Mouse (Mus musculus): ENCODE results near the gene Astl. TPM values are rescaled to one million over a fixed set of nuclear protein-coding genes. Genes with fewer than 3 reads are reported as not detected.

Gene Astl
- total and polyA plus RNA-seq, 3 experiments, result not detected

- Histone ChIP-seq H3K36me3 (ENCODE audit: control insufficient read depth in 1 of 2, insufficient read depth in 2 of 2, low read length in 2 of 2) (no peaks in the 10 kb centered on the region), H3K4me1 (ENCODE audit: control insufficient read depth in 1 of 2, insufficient read depth in 2 of 2, low read length in 2 of 2) (no peaks in the 10 kb centered on the region), H3K4me3 (ENCODE audit: control insufficient read depth in 1 of 2, insufficient read depth in 1 of 2, low read depth in 2 of 2, low read length in 2 of 2) (no peak overlapping the region), H3K27me3 (ENCODE audit: control insufficient read depth in 1 of 2, insufficient read depth in 2 of 2, low read length in 2 of 2) (peaks cover 0 to 2% of the 10 kb centered on the region in 2 experiments; a peak in 1 of 4 replicates), H3K27ac (ENCODE audit: control insufficient read depth, low read depth, low read length) (no peak overlapping the region), H3K9ac (ENCODE audit: control insufficient read depth, low read depth, low read length, poor library complexity, severe bottlenecking) (no peak overlapping the region), H3K9me3 (replicated peaks; ENCODE audit: insufficient read depth, low read length) (no peaks in the 10 kb centered on the region), H3K79me2 (ENCODE audit: control insufficient read depth, insufficient read depth, low read length, poor library complexity) (no peaks in the 10 kb centered on the region)
- no peak for TF ChIP-seq ETS1 (IDR thresholded peaks at IDR 0.05; ENCODE audit: low read depth, low read length)
- no peak for TF ChIP-seq MXI1 (IDR thresholded peaks at IDR 0.05; ENCODE audit: low read depth, low read length)
- no peak for TF ChIP-seq MAFK (IDR thresholded peaks at IDR 0.05; ENCODE audit: borderline replicate concordance, low read depth, low read length)
- no peak for TF ChIP-seq JUND (IDR thresholded peaks at IDR 0.05; ENCODE audit: low read depth, low read length)
- TF ChIP-seq MAZ (IDR thresholded peaks at IDR 0.05; ENCODE audit: low read depth, low read length), result no peak
- no peak for TF ChIP-seq ZNF384 (IDR thresholded peaks at IDR 0.05; ENCODE audit: low read depth, low read length)
- TF ChIP-seq EP300 (IDR thresholded peaks at IDR 0.05; ENCODE audit: low read depth in 1 of 2, low read length in 2 of 2), result no peak
- no peak for TF ChIP-seq SMC3 (IDR thresholded peaks at IDR 0.05; ENCODE audit: low read depth, low read length)
- no peak for TF ChIP-seq ZC3H11A (IDR thresholded peaks at IDR 0.05; ENCODE audit: low read depth, low read length)
- no peak for TF ChIP-seq POLR2A (IDR thresholded peaks at IDR 0.05; ENCODE audit: control insufficient read depth in 1 of 2, insufficient read depth in 1 of 2, low read depth in 1 of 2, low read length in 2 of 2, poor library complexity in 1 of 2)
- TF ChIP-seq USF1 (IDR thresholded peaks at IDR 0.05; ENCODE audit: low read depth, low read length), result no peak
- no peak for TF ChIP-seq GATA1 (IDR thresholded peaks at IDR 0.05; ENCODE audit: low read depth, low read length)
- no peak for TF ChIP-seq TCF12 (IDR thresholded peaks at IDR 0.05; ENCODE audit: low read depth, low read length)
- no peak for TF ChIP-seq UBTF (IDR thresholded peaks at IDR 0.05; ENCODE audit: borderline replicate concordance, insufficient read depth, low read depth, low read length)
- no peak for TF ChIP-seq POLR2AphosphoS5 (IDR thresholded peaks at IDR 0.05; ENCODE audit: borderline replicate concordance, low read depth, low read length)
- TF ChIP-seq POLR2AphosphoS2 (IDR thresholded peaks at IDR 0.05; ENCODE audit: low read length), result no peak
- no peak for TF ChIP-seq MYB (IDR thresholded peaks at IDR 0.05; ENCODE audit: low read depth, low read length)
- TF ChIP-seq CTCF (IDR thresholded peaks at IDR 0.05 in 2 of 3, conservative IDR thresholded peaks at IDR 0.05 in 1 of 3; ENCODE audit: control insufficient read depth in 1 of 3, insufficient read depth in 1 of 3, low read depth in 2 of 3, low read length in 3 of 3, poor library complexity in 1 of 3, severe bottlenecking in 1 of 3), result no peak
- DNase-seq (ENCODE audit: low read depth, low spot score), result no peak
Observed at GRCm38 (mm10) chr2:127394606-127395161, 56.2 kb downstream of the Astl start.

GRCm38 (mm10) chr2:127398738-127399137 lies 60.3 kb downstream of the Astl start:
- TF ChIP-seq ZC3H11A (IDR thresholded peaks at IDR 0.05; ENCODE audit: low read depth, low read length) (no peak), CHD2 (IDR thresholded peaks at IDR 0.05; ENCODE audit: low read length) (no peak), POLR2AphosphoS2 (IDR thresholded peaks at IDR 0.05; ENCODE audit: low read length) (no peak), POLR2A (IDR thresholded peaks at IDR 0.05; ENCODE audit: control insufficient read depth in 1 of 2, insufficient read depth in 1 of 2, low read depth in 1 of 2, low read length in 2 of 2, poor library complexity in 1 of 2) (no peak), ELF1 (IDR thresholded peaks at IDR 0.05; ENCODE audit: low read depth, low read length) (no peak), RCOR1 (IDR thresholded peaks at IDR 0.05; ENCODE audit: low read depth, low read length) (no peak), NELFE (IDR thresholded peaks at IDR 0.05; ENCODE audit: low read depth, low read length) (no peak), MEF2A (IDR thresholded peaks at IDR 0.05; ENCODE audit: extremely low read depth, insufficient replicate concordance, low read depth, low read length, poor library complexity, severe bottlenecking) (no peak), E2F4 (IDR thresholded peaks at IDR 0.05; ENCODE audit: borderline replicate concordance, low read depth, low read length) (no peak), ZNF384 (IDR thresholded peaks at IDR 0.05; ENCODE audit: low read depth, low read length) (no peak)
- H3K27ac ChIP-seq (ENCODE audit: control insufficient read depth, low read depth, low read length), result no peak overlapping the region
- no peaks in the 10 kb centered on the region for H3K4me1 ChIP-seq (ENCODE audit: control insufficient read depth in 1 of 2, insufficient read depth in 2 of 2, low read length in 2 of 2)
- H3K27me3 ChIP-seq (ENCODE audit: control insufficient read depth in 1 of 2, insufficient read depth in 2 of 2, low read length in 2 of 2), result no peaks in the 10 kb centered on the region; a peak in 1 of 4 replicates
- no peak for DNase-seq (ENCODE audit: low read depth, low spot score)
- H3K9me3 ChIP-seq (replicated peaks; ENCODE audit: insufficient read depth, low read length), result no peaks in the 10 kb centered on the region
- H3K79me2 ChIP-seq (ENCODE audit: control insufficient read depth, insufficient read depth, low read length, poor library complexity), result no peaks in the 10 kb centered on the region
- H3K36me3 ChIP-seq (ENCODE audit: control insufficient read depth in 1 of 2, insufficient read depth in 2 of 2, low read length in 2 of 2), result no peaks in the 10 kb centered on the region
- no peak overlapping the region for H3K4me3 ChIP-seq (ENCODE audit: control insufficient read depth in 1 of 2, insufficient read depth in 1 of 2, low read depth in 2 of 2, low read length in 2 of 2)
- no peak overlapping the region for H3K9ac ChIP-seq (ENCODE audit: control insufficient read depth, low read depth, low read length, poor library complexity, severe bottlenecking)
